Mouse (Mus musculus): ENCODE results near the gene Itga10. TPM values are rescaled to one million over a fixed set of nuclear protein-coding genes. Genes with fewer than 3 reads are reported as not detected.

Itga10 gene
- polyA plus RNA-seq, 1 experiment, result 0.49 TPM

GRCm38 (mm10) chr3:96701003-96701402 lies 55.6 kb downstream of the Itga10 start:
- Histone ChIP-seq H3K36me3 (ENCODE audit: control insufficient read depth, insufficient read depth, low read length) (peaks cover 38% of the 10 kb centered on the region), H3K27me3 (ENCODE audit: control insufficient read depth, insufficient read depth, low read length) (no peaks in the 10 kb centered on the region), H3K4me3 (ENCODE audit: low read depth, low read length) (no peak overlapping the region), H3K4me1 (ENCODE audit: control insufficient read depth, insufficient read depth, insufficient read length, low read length) (no peaks in the 10 kb centered on the region), H3K27ac (ENCODE audit: insufficient read depth, low read depth, low read length) (no peak overlapping the region)
- TF ChIP-seq CTCF (IDR thresholded peaks at IDR 0.05; ENCODE audit: extremely low read depth, insufficient read length, insufficient replicate concordance, low read depth, low read length), result no peak
- no peak for TF ChIP-seq POLR2A (IDR thresholded peaks at IDR 0.05; ENCODE audit: low read depth, low read length)
- WGBS, result 92% methylated on average over 4 of the region's 4 CpGs

GRCm38 (mm10) chr3:96704778-96705177 lies 59.4 kb downstream of the Itga10 start:
- no peak overlapping the region for H3K27ac ChIP-seq (ENCODE audit: insufficient read depth, low read depth, low read length)
- H3K4me3 ChIP-seq (ENCODE audit: low read depth, low read length), result no peak overlapping the region
- no peaks in the 10 kb centered on the region; the same call in 1 of the 2 replicates for H3K27me3 ChIP-seq (ENCODE audit: control insufficient read depth, insufficient read depth, low read length)
- H3K4me1 ChIP-seq (ENCODE audit: control insufficient read depth, insufficient read depth, insufficient read length, low read length), result peaks cover 7% of the 10 kb centered on the region
- H3K36me3 ChIP-seq (ENCODE audit: control insufficient read depth, insufficient read depth, low read length), result peaks cover 37% of the 10 kb centered on the region
- 73% methylated on average over 11 of the region's 11 CpGs for WGBS
- TF ChIP-seq POLR2A (IDR thresholded peaks at IDR 0.05; ENCODE audit: low read depth, low read length) (no peak), CTCF (IDR thresholded peaks at IDR 0.05; ENCODE audit: extremely low read depth, insufficient read length, insufficient replicate concordance, low read depth, low read length) (0 out of 2 replicates have a peak, but pooled peaks have one; percentile 45)

- 93% methylated on average over 11 of the region's 11 CpGs for WGBS
- Histone ChIP-seq H3K4me3 (ENCODE audit: low read depth, low read length) (no peak overlapping the region), H3K36me3 (ENCODE audit: control insufficient read depth, insufficient read depth, low read length) (peaks cover 40% of the 10 kb centered on the region), H3K27me3 (ENCODE audit: control insufficient read depth, insufficient read depth, low read length) (no peaks in the 10 kb centered on the region; the same call in 1 of the 2 replicates), H3K4me1 (ENCODE audit: control insufficient read depth, insufficient read depth, insufficient read length, low read length) (peaks cover 7% of the 10 kb centered on the region), H3K27ac (ENCODE audit: insufficient read depth, low read depth, low read length) (no peak overlapping the region)
- TF ChIP-seq POLR2A (IDR thresholded peaks at IDR 0.05; ENCODE audit: low read depth, low read length), result no peak
These were observed 60.8 kb downstream of the Itga10 start for GRCm38 (mm10) chr3:96706217-96706616.

GRCm38 (mm10) chr3:96706984-96707383 lies 61.6 kb downstream of the Itga10 start:
- H3K27ac ChIP-seq (ENCODE audit: insufficient read depth, low read depth, low read length), result no peak overlapping the region
- WGBS, result 54% methylated on average over 7 of the region's 7 CpGs
- TF ChIP-seq CTCF (IDR thresholded peaks at IDR 0.05; ENCODE audit: extremely low read depth, insufficient read length, insufficient replicate concordance, low read depth, low read length), result no peak
- TF ChIP-seq POLR2A (IDR thresholded peaks at IDR 0.05; ENCODE audit: low read depth, low read length), result no peak
- H3K4me1 ChIP-seq (ENCODE audit: control insufficient read depth, insufficient read depth, insufficient read length, low read length), result peaks cover 7% of the 10 kb centered on the region
- H3K36me3 ChIP-seq (ENCODE audit: control insufficient read depth, insufficient read depth, low read length), result peaks cover 41% of the 10 kb centered on the region
- no peaks in the 10 kb centered on the region; the same call in 1 of the 2 replicates for H3K27me3 ChIP-seq (ENCODE audit: control insufficient read depth, insufficient read depth, low read length)
- no peak overlapping the region for H3K4me3 ChIP-seq (ENCODE audit: low read depth, low read length)

- Histone ChIP-seq H3K36me3 (ENCODE audit: control insufficient read depth, insufficient read depth, low read length) (peaks cover 48% of the 10 kb centered on the region), H3K27me3 (ENCODE audit: control insufficient read depth, insufficient read depth, low read length) (no peaks in the 10 kb centered on the region; the same call in 1 of the 2 replicates), H3K4me3 (ENCODE audit: low read depth, low read length) (peak within 1 kb of the TSS; percentile 75), H3K27ac (ENCODE audit: insufficient read depth, low read depth, low read length) (no peak within 1 kb of the TSS), H3K4me1 (ENCODE audit: control insufficient read depth, insufficient read depth, insufficient read length, low read length) (peaks cover 7% of the 10 kb centered on the region)
- TF ChIP-seq POLR2A (IDR thresholded peaks at IDR 0.05; ENCODE audit: low read depth, low read length), result no peak
- TF ChIP-seq CTCF (IDR thresholded peaks at IDR 0.05; ENCODE audit: extremely low read depth, insufficient read length, insufficient replicate concordance, low read depth, low read length), result peak; percentile 87
- WGBS, result 4% methylated on average over 42 of the region's 42 CpGs
These were observed 62.7 kb downstream of the Itga10 start, which contains the start of gene Nudt17 for GRCm38 (mm10) chr3:96707903-96708683. Gene Nudt17 (minus strand): TSS chr3:96708562.

GRCm38 (mm10) chr3:96708684-96709064 lies 63.3 kb downstream of the Itga10 start:
- TF ChIP-seq CTCF (IDR thresholded peaks at IDR 0.05; ENCODE audit: extremely low read depth, insufficient read length, insufficient replicate concordance, low read depth, low read length) (no peak), POLR2A (IDR thresholded peaks at IDR 0.05; ENCODE audit: low read depth, low read length) (no peak)
- H3K4me1 ChIP-seq (ENCODE audit: control insufficient read depth, insufficient read depth, insufficient read length, low read length), result peaks cover 7% of the 10 kb centered on the region
- H3K27ac ChIP-seq (ENCODE audit: insufficient read depth, low read depth, low read length), result no peak overlapping the region
- H3K4me3 ChIP-seq (ENCODE audit: low read depth, low read length), result no peak overlapping the region
- peaks cover 47% of the 10 kb centered on the region for H3K36me3 ChIP-seq (ENCODE audit: control insufficient read depth, insufficient read depth, low read length)
- no peaks in the 10 kb centered on the region; the same call in 1 of the 2 replicates for H3K27me3 ChIP-seq (ENCODE audit: control insufficient read depth, insufficient read depth, low read length)
- WGBS, result 58% methylated on average over 2 of the region's 2 CpGs

Other genes starting within 250 kb of the Itga10 start
- gene BC107364, start 193.3 kb upstream of the Itga10 start, polyA plus RNA-seq (2012; rRNA removed), result not detected in 2 replicates
- 0.06 TPM in 1 of 2 replicates, not detected in the other for gene Hfe2, start 120.4 kb upstream of the Itga10 start, polyA plus RNA-seq (2012; rRNA removed)
- 167 and 384 TPM in 2 replicates for gene Txnip, start 87.6 kb upstream of the Itga10 start, polyA plus RNA-seq (2012; rRNA removed)
- gene Gm16253, start 68.6 kb upstream of the Itga10 start, polyA plus RNA-seq (2012; rRNA removed), result not detected in 2 replicates
- gene Polr3gl, start 51.4 kb upstream of the Itga10 start, polyA plus RNA-seq (2012; rRNA removed), result 3.4 and 7.9 TPM in 2 replicates
- 0.44 and 0.63 TPM in 2 replicates for gene Ankrd34a, start 48.9 kb upstream of the Itga10 start, polyA plus RNA-seq (2012; rRNA removed)
- gene Lix1l, start 44.4 kb upstream of the Itga10 start, polyA plus RNA-seq (2012; rRNA removed), result 2.9 and 7.6 TPM in 2 replicates
- 1.4 and 5.8 TPM in 2 replicates for gene Rbm8a, start 15.7 kb upstream of the Itga10 start, polyA plus RNA-seq (2012; rRNA removed)
- 11.0 and 21.1 TPM in 2 replicates for gene Pex11b, start 10.2 kb upstream of the Itga10 start, polyA plus RNA-seq (2012; rRNA removed)
- 0.05 TPM in 1 of 2 replicates, not detected in the other for gene Gm42957, start 10.1 kb upstream of the Itga10 start, polyA plus RNA-seq (2012; rRNA removed)
- gene Ankrd35, start 24.5 kb downstream of the Itga10 start, polyA plus RNA-seq (2012; rRNA removed), result 0.74 and 1.8 TPM in 2 replicates
- 10.1 and 17.9 TPM in 2 replicates for gene Pias3, start 50.8 kb downstream of the Itga10 start, polyA plus RNA-seq (2012; rRNA removed)
- gene Nudt17, start 63.0 kb downstream of the Itga10 start, polyA plus RNA-seq (2012; rRNA removed), result 0.70 and 1.2 TPM in 2 replicates
- 20.0 and 47.6 TPM in 2 replicates for gene Polr3c, start 82.0 kb downstream of the Itga10 start, polyA plus RNA-seq (2012; rRNA removed)
- 7.5 and 17.7 TPM in 2 replicates for gene Rnf115, start 82.1 kb downstream of the Itga10 start, polyA plus RNA-seq (2012; rRNA removed)
- 11.4 and 58.3 TPM in 2 replicates for gene Pdzk1, start 183.7 kb downstream of the Itga10 start, polyA plus RNA-seq (2012; rRNA removed)
- gene Cd160, start 183.8 kb downstream of the Itga10 start, polyA plus RNA-seq (2012; rRNA removed), result 2.4 and 3.4 TPM in 2 replicates